Mouse (Mus musculus): ENCODE results near the gene Lrrc27. TPM values are rescaled to one million over a fixed set of nuclear protein-coding genes. Genes with fewer than 3 reads are reported as not detected.

Lrrc27 gene
- polyA plus RNA-seq, 1 experiment from 2014 or later, result 6.1 TPM

GRCm38 (mm10) chr7:139186436-139186835 lies 26.4 kb upstream of the Lrrc27 start:
- WGBS, result 76% methylated on average over 8 of the region's 8 CpGs

GRCm38 (mm10) chr7:139187277-139187676 lies 25.5 kb upstream of the Lrrc27 start:
- peak; percentile 19 for DNase-seq
- 34% methylated on average over 7 of the region's 7 CpGs for WGBS
- Histone ChIP-seq H3K36me3 (ENCODE audit: control insufficient read depth, insufficient read depth, low read length) (no peaks in the 10 kb centered on the region), H3K4me2 (ENCODE audit: low read length) (peak overlapping the region; percentile 80), H3K27me3 (ENCODE audit: control insufficient read depth, insufficient read depth, low read length) (peaks cover 22% of the 10 kb centered on the region), H3K9me3 (ENCODE audit: control insufficient read depth, low read length) (no peaks in the 10 kb centered on the region), H3K4me1 (ENCODE audit: control insufficient read depth, insufficient read depth, low read length) (0 out of 2 replicates have a peak, but pooled peaks cover 3% of the 10 kb centered on the region), H3K9ac (replicated peaks; ENCODE audit: low read length) (peak overlapping the region; percentile 76; the same call in 1 of the 2 replicates), H3K4me3 (replicated peaks; ENCODE audit: low read depth, low read length) (peak overlapping the region; percentile 66), H3K27ac (replicated peaks; ENCODE audit: low read depth, low read length) (no peak overlapping the region)
- no peak for ATAC-seq (ENCODE audit: low FRiP score, low TSS enrichment)

More at GRCm38 (mm10) chr7:139186436-139186835, 26.4 kb upstream of the Lrrc27 start:
- Histone ChIP-seq H3K4me1 (ENCODE audit: control insufficient read depth, insufficient read depth, low read length) (0 out of 2 replicates have a peak, but pooled peaks cover 3% of the 10 kb centered on the region), H3K27ac (replicated peaks; ENCODE audit: low read depth, low read length) (no peak overlapping the region), H3K36me3 (ENCODE audit: control insufficient read depth, insufficient read depth, low read length) (no peaks in the 10 kb centered on the region), H3K27me3 (ENCODE audit: control insufficient read depth, insufficient read depth, low read length) (peaks cover 22% of the 10 kb centered on the region), H3K9ac (replicated peaks; ENCODE audit: low read length) (no peak overlapping the region), H3K4me2 (ENCODE audit: low read length) (no peak overlapping the region), H3K4me3 (replicated peaks; ENCODE audit: low read depth, low read length) (no peak overlapping the region), H3K9me3 (ENCODE audit: control insufficient read depth, low read length) (no peaks in the 10 kb centered on the region)
- DNase-seq (no peak), ATAC-seq (ENCODE audit: low FRiP score, low TSS enrichment) (no peak)

- peak; percentile 85 for DNase-seq
- peak overlapping the region; percentile 66 for H3K4me3 ChIP-seq (replicated peaks; ENCODE audit: low read depth, low read length)
- H3K4me2 ChIP-seq (ENCODE audit: low read length), result peak overlapping the region; percentile 80
- under 1% methylated on average over 89 of the region's 94 CpGs for WGBS
- H3K27ac ChIP-seq (replicated peaks; ENCODE audit: low read depth, low read length), result no peak overlapping the region
- peak; percentile 81 for ATAC-seq (ENCODE audit: low FRiP score, low TSS enrichment)
- H3K9ac ChIP-seq (replicated peaks; ENCODE audit: low read length), result peak overlapping the region; percentile 76
- H3K9me3 ChIP-seq (ENCODE audit: control insufficient read depth, low read length), result no peaks in the 10 kb centered on the region
- H3K27me3 ChIP-seq (ENCODE audit: control insufficient read depth, insufficient read depth, low read length), result peaks cover 22% of the 10 kb centered on the region
- H3K4me1 ChIP-seq (ENCODE audit: control insufficient read depth, insufficient read depth, low read length), result 0 out of 2 replicates have a peak, but pooled peaks cover 3% of the 10 kb centered on the region
- H3K36me3 ChIP-seq (ENCODE audit: control insufficient read depth, insufficient read depth, low read length), result no peaks in the 10 kb centered on the region
Measured at GRCm38 (mm10) chr7:139187771-139188633, 24.8 kb upstream of the Lrrc27 start.

- under 1% methylated on average over 23 of the region's 23 CpGs for WGBS
- Histone ChIP-seq H3K9ac (replicated peaks; ENCODE audit: low read length) (peak overlapping the region; percentile 76; the same call in 1 of the 2 replicates), H3K9me3 (ENCODE audit: control insufficient read depth, low read length) (no peaks in the 10 kb centered on the region), H3K4me2 (ENCODE audit: low read length) (peak overlapping the region; percentile 80), H3K4me3 (replicated peaks; ENCODE audit: low read depth, low read length) (peak overlapping the region; percentile 66), H3K4me1 (ENCODE audit: control insufficient read depth, insufficient read depth, low read length) (0 out of 2 replicates have a peak, but pooled peaks cover 3% of the 10 kb centered on the region), H3K27me3 (ENCODE audit: control insufficient read depth, insufficient read depth, low read length) (peaks cover 22% of the 10 kb centered on the region), H3K27ac (replicated peaks; ENCODE audit: low read depth, low read length) (no peak overlapping the region), H3K36me3 (ENCODE audit: control insufficient read depth, insufficient read depth, low read length) (no peaks in the 10 kb centered on the region)
- DNase-seq (peak; percentile 66), ATAC-seq (ENCODE audit: low FRiP score, low TSS enrichment) (peak; percentile 70; the same call in 1 of the 2 replicates)
Measured at GRCm38 (mm10) chr7:139188634-139189207, 24.1 kb upstream of the Lrrc27 start.

- DNase-seq, result no peak
- H3K9me3 ChIP-seq (ENCODE audit: control insufficient read depth, low read length), result no peaks in the 10 kb centered on the region
- H3K4me2 ChIP-seq (ENCODE audit: low read length), result no peak overlapping the region
- H3K36me3 ChIP-seq (ENCODE audit: control insufficient read depth, insufficient read depth, low read length), result no peaks in the 10 kb centered on the region
- ATAC-seq (ENCODE audit: low FRiP score, low TSS enrichment), result no peak
- H3K4me1 ChIP-seq (ENCODE audit: control insufficient read depth, insufficient read depth, low read length), result 0 out of 2 replicates have a peak, but pooled peaks cover 3% of the 10 kb centered on the region
- no peak overlapping the region for H3K9ac ChIP-seq (replicated peaks; ENCODE audit: low read length)
- peaks cover 22% of the 10 kb centered on the region for H3K27me3 ChIP-seq (ENCODE audit: control insufficient read depth, insufficient read depth, low read length)
- WGBS, result 85% methylated on average over 4 of the region's 4 CpGs
- no peak overlapping the region for H3K27ac ChIP-seq (replicated peaks; ENCODE audit: low read depth, low read length)
- H3K4me3 ChIP-seq (replicated peaks; ENCODE audit: low read depth, low read length), result no peak overlapping the region
Measured at GRCm38 (mm10) chr7:139190616-139191015, 22.2 kb upstream of the Lrrc27 start.

- Histone ChIP-seq H3K27ac (replicated peaks; ENCODE audit: low read depth, low read length) (no peak overlapping the region), H3K4me1 (ENCODE audit: control insufficient read depth, insufficient read depth, low read length) (0 out of 2 replicates have a peak, but pooled peaks cover 3% of the 10 kb centered on the region), H3K36me3 (ENCODE audit: control insufficient read depth, insufficient read depth, low read length) (no peaks in the 10 kb centered on the region), H3K9me3 (ENCODE audit: control insufficient read depth, low read length) (no peaks in the 10 kb centered on the region), H3K4me2 (ENCODE audit: low read length) (no peak overlapping the region), H3K9ac (replicated peaks; ENCODE audit: low read length) (no peak overlapping the region), H3K27me3 (ENCODE audit: control insufficient read depth, insufficient read depth, low read length) (peaks cover 19% of the 10 kb centered on the region), H3K4me3 (replicated peaks; ENCODE audit: low read depth, low read length) (no peak overlapping the region)
- 73% methylated on average over 6 of the region's 6 CpGs for WGBS
- ATAC-seq (ENCODE audit: low FRiP score, low TSS enrichment) (no peak), DNase-seq (no peak)
Measured at GRCm38 (mm10) chr7:139191619-139192018, 21.2 kb upstream of the Lrrc27 start.

- DNase-seq, result no peak
- Histone ChIP-seq H3K4me1 (ENCODE audit: control insufficient read depth, insufficient read depth, low read length) (no peaks in the 10 kb centered on the region), H3K27ac (replicated peaks; ENCODE audit: low read depth, low read length) (no peak overlapping the region), H3K4me3 (replicated peaks; ENCODE audit: low read depth, low read length) (no peak overlapping the region), H3K4me2 (ENCODE audit: low read length) (no peak overlapping the region), H3K9me3 (ENCODE audit: control insufficient read depth, low read length) (no peaks in the 10 kb centered on the region), H3K9ac (replicated peaks; ENCODE audit: low read length) (no peak overlapping the region), H3K36me3 (ENCODE audit: control insufficient read depth, insufficient read depth, low read length) (no peaks in the 10 kb centered on the region), H3K27me3 (ENCODE audit: control insufficient read depth, insufficient read depth, low read length) (no peaks in the 10 kb centered on the region)
- WGBS, result 71% methylated on average over 4 of the region's 4 CpGs
- ATAC-seq (ENCODE audit: low FRiP score, low TSS enrichment), result no peak
Measured at GRCm38 (mm10) chr7:139197022-139197421, 15.8 kb upstream of the Lrrc27 start.

- Histone ChIP-seq H3K9me3 (ENCODE audit: control insufficient read depth, low read length) (no peaks in the 10 kb centered on the region), H3K4me3 (replicated peaks; ENCODE audit: low read depth, low read length) (no peak overlapping the region), H3K27me3 (ENCODE audit: control insufficient read depth, insufficient read depth, low read length) (no peaks in the 10 kb centered on the region), H3K4me2 (ENCODE audit: low read length) (no peak overlapping the region), H3K27ac (replicated peaks; ENCODE audit: low read depth, low read length) (no peak overlapping the region), H3K4me1 (ENCODE audit: control insufficient read depth, insufficient read depth, low read length) (no peaks in the 10 kb centered on the region), H3K9ac (replicated peaks; ENCODE audit: low read length) (no peak overlapping the region), H3K36me3 (ENCODE audit: control insufficient read depth, insufficient read depth, low read length) (no peaks in the 10 kb centered on the region)
- 35% methylated on average over 7 of the region's 7 CpGs for WGBS
- ATAC-seq (ENCODE audit: low FRiP score, low TSS enrichment) (peak; percentile 43; the same call in 1 of the 2 replicates), DNase-seq (peak; percentile 91)
Measured at GRCm38 (mm10) chr7:139200108-139200507, 12.7 kb upstream of the Lrrc27 start.

All from midbrain, embryonic 14.5 days (tissue).